Mouse (Mus musculus) ES-Bruce4 (cell line): Measurements from ENCODE around the gene Dgkz.

Source experiments
- CTCF ChIP-seq: IDR thresholded peaks from one replicate; pipeline ENCODE4 v1.8.1; 2011; ENCODE audit warnings: low read depth, low read length
- EP300 ChIP-seq: IDR thresholded peaks from 2 replicates; pipeline ENCODE4 v1.6.1; 2011; ENCODE audit warnings: low read depth, low read length; ENCODE audit not compliant: insufficient read depth
- POLR2A ChIP-seq: IDR thresholded peaks from one replicate; pipeline ENCODE4 v1.8.1; 2011; ENCODE audit warnings: low read length; ENCODE audit not compliant: insufficient read depth

DNA sequence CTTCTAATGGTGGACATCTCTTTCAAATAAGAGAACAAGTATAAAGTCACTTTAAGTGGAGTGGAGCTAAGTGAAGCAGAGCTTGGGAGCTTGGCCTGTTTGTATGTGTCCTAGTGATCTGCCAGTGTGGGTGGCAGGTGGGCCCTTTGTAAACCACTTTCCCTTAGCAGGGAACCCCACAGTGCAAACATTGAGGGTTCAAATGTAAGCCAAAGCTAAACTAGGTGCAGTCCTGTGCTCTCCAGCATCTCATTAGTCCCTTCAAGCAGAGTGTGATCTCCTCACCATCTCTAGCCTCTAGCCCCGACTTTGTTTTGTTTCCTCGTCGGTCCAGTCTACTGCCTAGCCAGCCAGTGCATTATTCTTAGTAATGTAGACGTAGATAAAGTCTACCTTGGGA, 91.0 kb downstream of the Dgkz start:
- no peak for TF ChIP-seq EP300
- no peak for TF ChIP-seq CTCF
- TF ChIP-seq POLR2A, result no peak
